Mouse (Mus musculus) layer of hippocampus, postnatal 14 days (tissue): ENCODE results near the gene H1foo. TPM values are rescaled to one million over a fixed set of nuclear protein-coding genes. Genes with fewer than 3 reads are reported as not detected.

Source experiments
- DNase-seq, 2 experiments: peaks; one replicate each; pipeline ENCODE4 v3.0.0; 2021 to 2022; ENCODE audit warnings: low spot score in 2 of 2, mixed read lengths in 1 of 2
- total RNA-seq, 2 experiments: library from RNA; stranded (reverse); gene quantifications; 2 replicates each; pipeline ENCODE4 v1.2.3; 2021

Gene H1foo
- total RNA-seq, 2 experiments from 2014 or later: not detected

DNA sequence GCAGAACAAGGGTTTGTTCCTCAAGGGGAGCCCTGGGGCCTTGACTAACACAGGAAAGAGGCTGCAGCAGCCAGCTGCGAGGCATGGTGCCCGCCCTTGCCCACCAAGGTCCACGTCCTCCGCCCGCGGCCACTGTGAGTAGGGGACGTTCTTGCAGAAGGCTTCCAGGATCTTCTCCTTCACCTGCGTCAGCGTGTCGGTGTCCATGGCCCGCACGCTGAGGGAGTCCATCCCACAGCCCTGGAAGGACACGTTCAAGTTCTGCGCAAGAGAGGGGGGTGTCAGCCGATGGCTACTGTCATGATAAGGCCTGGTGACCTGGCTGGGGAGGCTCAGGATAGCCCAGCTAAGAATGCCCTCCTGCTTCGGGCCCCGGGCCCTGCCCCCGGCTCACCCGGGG lies 15.6 kb downstream of the H1foo start:
- no peak for DNase-seq

- no peak for DNase-seq
These were observed 17.0 kb downstream of the H1foo start for GRCm38 (mm10) chr6:115961743-115962142.

- DNase-seq: no peak
These were observed 17.8 kb downstream of the H1foo start for GRCm38 (mm10) chr6:115962439-115963085.

DNA sequence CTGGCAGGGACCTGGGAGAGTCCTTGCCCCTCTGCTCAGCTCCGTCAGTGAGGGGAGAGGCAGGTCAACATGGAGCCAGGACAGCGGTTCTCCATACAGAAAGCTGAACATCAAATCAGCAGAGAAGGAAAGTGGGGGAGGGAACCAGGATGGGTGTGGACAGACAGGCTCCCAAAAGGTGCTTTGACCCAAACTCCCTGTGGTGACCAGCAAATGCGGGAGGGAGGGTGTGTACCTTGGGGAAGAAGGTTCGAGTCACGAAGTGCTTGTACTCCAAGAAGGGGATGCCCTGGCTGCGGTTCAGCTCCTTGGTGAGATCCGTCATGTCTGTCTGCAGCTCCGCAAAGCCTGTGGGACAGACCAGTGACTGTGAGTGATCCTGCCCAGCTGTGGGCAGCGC lies 18.9 kb downstream of the H1foo start:
- DNase-seq: no peak

- DNase-seq: no peak
These were observed 21.7 kb downstream of the H1foo start for GRCm38 (mm10) chr6:115966227-115966966.

DNA sequence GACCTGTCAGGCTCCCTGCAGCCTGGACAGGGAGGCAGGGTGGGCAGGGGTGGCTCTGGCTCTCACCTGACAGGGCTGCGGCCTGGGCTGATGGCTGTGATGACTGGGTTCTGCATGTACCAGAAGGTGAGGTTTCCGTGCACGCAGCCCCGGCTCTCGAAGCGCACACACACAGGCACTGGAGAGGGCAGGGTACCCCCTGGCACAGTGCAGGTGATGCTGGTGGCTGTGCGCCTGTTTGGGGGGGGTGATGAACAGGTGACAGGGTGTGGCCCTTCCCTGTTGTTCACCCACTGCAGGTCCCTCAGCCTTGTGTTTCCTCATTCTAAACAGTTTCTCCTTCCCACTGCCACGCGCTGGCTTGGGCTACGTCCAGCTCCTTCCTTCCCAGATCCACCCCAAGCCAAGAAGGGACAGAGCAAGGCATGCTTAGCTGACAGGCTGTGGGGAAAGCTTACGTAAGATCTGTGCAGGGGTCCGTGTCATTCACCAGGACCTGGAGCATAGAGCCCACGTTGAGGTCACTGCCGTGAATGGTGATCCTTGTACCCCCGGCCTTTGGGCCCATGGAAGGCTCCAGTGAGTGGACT lies 22.6 kb downstream of the H1foo start:
- DNase-seq: no peak

DNA sequence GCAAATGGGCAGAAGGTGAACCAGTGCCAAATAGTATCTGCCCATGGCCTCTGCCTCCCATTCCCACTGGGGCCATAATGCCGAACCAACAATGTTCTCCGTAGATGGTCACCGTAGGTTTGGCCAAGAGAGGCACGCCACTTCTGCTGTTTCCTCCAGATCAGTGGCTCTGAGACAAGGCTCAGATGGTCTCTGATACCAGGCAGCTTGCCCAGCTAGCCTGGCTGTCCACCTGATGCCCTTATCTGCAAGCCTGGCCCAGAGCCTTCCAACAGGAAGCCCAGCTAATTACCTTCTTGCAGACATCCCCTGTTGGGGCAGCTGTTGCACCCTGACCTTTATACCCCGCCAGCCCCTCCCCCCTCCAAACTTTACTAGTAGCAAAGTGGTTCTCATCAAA lies 23.3 kb downstream of the H1foo start:
- DNase-seq: no peak

DNA sequence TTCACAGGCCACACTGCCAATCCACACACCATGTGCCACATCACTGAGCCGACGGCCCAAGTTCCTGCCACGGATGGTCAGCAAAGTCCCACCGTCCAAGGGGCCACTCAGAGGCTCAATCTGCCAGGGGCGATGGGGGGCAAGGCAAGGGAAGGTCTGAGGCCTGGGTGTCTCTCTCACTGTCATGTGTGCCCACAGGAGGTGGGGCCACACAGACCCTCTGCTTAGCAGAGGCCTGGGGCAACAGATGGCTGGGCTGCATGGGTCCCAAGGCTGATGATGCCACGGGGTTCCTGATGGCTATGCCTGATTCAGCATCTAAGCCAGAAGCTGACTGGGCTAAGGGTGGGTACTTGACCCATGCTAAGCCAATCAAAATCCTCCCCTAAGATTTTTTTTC lies 24.0 kb downstream of the H1foo start:
- no peak for DNase-seq

DNA sequence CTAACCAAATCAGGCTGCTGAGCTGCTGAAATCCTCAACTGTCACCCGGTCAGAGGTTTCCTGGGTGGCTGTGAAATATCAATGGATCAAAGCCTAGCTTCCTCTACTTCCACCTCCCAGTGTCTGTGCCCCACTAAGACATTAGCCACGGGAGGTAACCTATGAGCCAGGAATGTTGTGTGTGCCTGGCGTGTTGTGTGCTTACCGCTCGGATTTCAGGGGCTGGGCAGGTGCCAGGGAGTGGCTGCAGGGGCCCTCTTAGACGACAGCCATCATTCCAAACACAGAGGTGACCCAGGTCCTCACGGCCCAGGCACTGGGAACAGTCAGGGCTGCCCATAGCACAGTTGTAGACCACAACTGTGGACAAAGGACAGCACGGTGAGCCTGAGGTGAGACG lies 24.4 kb downstream of the H1foo start:
- DNase-seq: no peak

GRCm38 (mm10) chr6:115969952-115970351 lies 25.2 kb downstream of the H1foo start:
- DNase-seq: no peak

- DNase-seq: no peak
These were observed 26.7 kb downstream of the H1foo start for GRCm38 (mm10) chr6:115971273-115972060.

- no peak for DNase-seq
These were observed 27.5 kb downstream of the H1foo start for GRCm38 (mm10) chr6:115972083-115972764.

DNA sequence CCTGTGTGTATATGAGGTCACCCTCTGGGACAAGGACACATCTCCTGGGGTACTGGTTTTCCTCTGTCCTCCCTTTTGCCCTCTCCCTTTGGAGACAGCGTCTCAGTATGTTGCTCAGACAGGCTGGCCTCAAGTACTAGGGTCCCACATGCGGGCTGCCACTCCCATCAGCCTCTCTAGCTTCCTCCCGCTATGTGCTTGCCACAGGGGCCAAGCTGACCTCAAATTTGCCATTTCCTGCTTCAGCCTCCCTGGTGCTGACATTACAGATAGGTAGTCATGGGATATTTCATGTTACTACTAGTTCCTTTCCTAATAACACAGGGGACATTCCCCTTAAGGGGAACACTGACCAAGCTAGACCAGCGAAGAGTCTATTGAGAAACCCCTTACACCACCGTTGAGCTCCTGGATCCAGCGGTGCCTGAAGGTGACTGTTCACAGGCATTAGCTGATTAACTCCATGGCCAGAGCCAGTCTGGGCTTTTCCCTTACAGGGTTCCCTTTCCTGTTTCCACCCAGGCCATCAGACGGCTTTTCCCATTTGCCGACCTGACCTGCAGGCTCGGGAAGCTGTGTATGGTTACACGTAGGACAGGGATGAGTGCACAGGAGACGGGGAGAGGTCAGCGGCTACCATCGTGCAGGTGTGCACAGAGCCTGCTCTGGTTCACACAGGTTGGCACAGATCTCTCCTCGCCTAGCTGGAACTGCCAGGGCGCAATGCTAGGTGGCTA lies 28.6 kb downstream of the H1foo start:
- DNase-seq: no peak

GRCm38 (mm10) chr6:115973881-115974662 lies 29.3 kb downstream of the H1foo start:
- DNase-seq: peak; percentile 35 to 68

- DNase-seq: no peak
These were observed 30.9 kb downstream of the H1foo start for GRCm38 (mm10) chr6:115975606-115976005.

GRCm38 (mm10) chr6:115977810-115978209 lies 33.1 kb downstream of the H1foo start:
- no peak for DNase-seq

DNA sequence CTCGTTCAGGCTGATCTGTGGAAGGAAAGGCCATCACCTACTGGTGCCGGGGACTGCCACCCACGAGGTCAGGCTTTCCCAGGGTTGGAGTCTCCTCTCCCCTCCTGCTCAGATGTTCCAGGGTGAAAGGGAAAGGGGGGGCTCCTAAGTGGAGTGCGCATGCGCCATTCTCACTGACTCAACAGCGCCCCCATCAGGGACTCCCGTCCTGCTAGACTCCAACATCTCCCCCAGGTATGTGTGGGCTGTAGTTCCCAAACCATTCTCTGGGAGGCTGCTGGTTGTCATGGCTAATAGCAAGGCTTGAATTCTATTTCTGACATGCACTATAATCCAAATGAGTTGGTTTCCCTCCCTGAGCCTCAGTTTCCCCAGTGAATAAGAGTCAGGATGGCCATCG lies 33.9 kb downstream of the H1foo start:
- no peak for DNase-seq

DNA sequence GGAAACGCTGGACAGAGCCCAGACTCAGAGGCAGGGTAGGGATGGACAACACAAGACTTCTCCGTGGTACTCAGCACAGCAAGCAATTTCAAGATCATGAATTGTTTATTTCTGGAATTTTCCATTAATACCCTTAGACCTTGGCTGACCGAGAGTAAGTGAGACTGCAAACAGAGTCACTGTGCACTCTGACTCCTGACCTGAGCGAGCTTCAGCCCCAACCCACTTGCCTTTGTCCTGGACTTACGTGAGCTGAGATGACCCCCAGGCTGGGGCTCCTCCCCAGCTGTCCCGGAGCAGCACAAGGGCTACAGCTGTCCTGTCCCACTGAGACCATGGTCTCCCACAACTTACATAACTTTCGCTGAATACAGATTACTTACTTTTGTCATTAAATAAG lies 38.2 kb downstream of the H1foo start:
- DNase-seq: no peak

GRCm38 (mm10) chr6:115983306-115984038 lies 38.7 kb downstream of the H1foo start:
- no peak for DNase-seq
